ENCODE assay signal across 18 mouse cellular contexts in genomic region chr2:62134911-62135310, GRCm38 (mm10).
DNase-seq lines count a peak whose midpoint lies in the region; ATAC-seq lines count a peak whose summit lies in the region.
"Had no signal": no experiment of that assay in that cellular context is flagged by ENCODE, and none has a peak within 500 bp of the region (broad histone marks: within the 10 kb centered on the region; RNA-seq: fewer than 3 reads in every experiment).

No protein-coding gene starts in this region.

- DNase-seq in cerebellum, adult 9-10 months: peak; percentile 25
- no peak for DNase-seq in cerebellum, adult 11 months
- DNase-seq in 416B (ENCODE audit: low read depth) (peak; percentile 86), MN1 (ENCODE audit: low spot score) (no peak)
- DNase-seq in induced T-regulatory cell, adult 2 months (ENCODE audit: low read depth): peak; percentile 5
- no peak for DNase-seq in spleen, postnatal 10 days (ENCODE audit: low spot score in 2 of 2)
- no peak for DNase-seq in lung, postnatal 25 days (ENCODE audit: low spot score)
- DNase-seq: adrenal gland, postnatal 10 days; cerebellum, postnatal 10 days; forebrain, postnatal 0 days; gastrocnemius, adult 2 months; gastrocnemius, postnatal 14 days; heart, adult 11 months; kidney, adult 11 months had no signal

- peak; percentile 51 for ATAC-seq in CD4-positive, CD25-positive, alpha-beta regulatory T cell, adult 4 months
- ATAC-seq: activated CD4-positive, CD25-positive, alpha-beta regulatory T cell, adult 4 months; forebrain, embryonic 14.5 days; forebrain, postnatal 0 days; intestine, embryonic 15.5 days had no signal

Comparison
In these comparisons a context has a peak if more than half of its experiments do, and no peak if none do; other contexts are left out.
1. DNase-seq: peak in cerebellum, adult 9-10 months (single experiment), 416B (single experiment) and induced T-regulatory cell, adult 2 months (single experiment); none in cerebellum, adult 11 months (single experiment), spleen, postnatal 10 days (0 of 2), MN1 (single experiment) and lung, postnatal 25 days (single experiment).